Mouse (Mus musculus) retina, adult 2 months (tissue): Measurements from ENCODE around the gene Clip3.

Source experiments
- DNase-seq: peaks from one replicate; pipeline ENCODE4 v3.0.0-alpha.2; 2012; ENCODE audit warnings: low read depth, low spot score

Gene Clip3

GRCm38 (mm10) chr7:30291215-30292131, at the start of gene Clip3:
Clip3 (plus strand) TSS chr7:30291728.
- no peak for DNase-seq

DNA sequence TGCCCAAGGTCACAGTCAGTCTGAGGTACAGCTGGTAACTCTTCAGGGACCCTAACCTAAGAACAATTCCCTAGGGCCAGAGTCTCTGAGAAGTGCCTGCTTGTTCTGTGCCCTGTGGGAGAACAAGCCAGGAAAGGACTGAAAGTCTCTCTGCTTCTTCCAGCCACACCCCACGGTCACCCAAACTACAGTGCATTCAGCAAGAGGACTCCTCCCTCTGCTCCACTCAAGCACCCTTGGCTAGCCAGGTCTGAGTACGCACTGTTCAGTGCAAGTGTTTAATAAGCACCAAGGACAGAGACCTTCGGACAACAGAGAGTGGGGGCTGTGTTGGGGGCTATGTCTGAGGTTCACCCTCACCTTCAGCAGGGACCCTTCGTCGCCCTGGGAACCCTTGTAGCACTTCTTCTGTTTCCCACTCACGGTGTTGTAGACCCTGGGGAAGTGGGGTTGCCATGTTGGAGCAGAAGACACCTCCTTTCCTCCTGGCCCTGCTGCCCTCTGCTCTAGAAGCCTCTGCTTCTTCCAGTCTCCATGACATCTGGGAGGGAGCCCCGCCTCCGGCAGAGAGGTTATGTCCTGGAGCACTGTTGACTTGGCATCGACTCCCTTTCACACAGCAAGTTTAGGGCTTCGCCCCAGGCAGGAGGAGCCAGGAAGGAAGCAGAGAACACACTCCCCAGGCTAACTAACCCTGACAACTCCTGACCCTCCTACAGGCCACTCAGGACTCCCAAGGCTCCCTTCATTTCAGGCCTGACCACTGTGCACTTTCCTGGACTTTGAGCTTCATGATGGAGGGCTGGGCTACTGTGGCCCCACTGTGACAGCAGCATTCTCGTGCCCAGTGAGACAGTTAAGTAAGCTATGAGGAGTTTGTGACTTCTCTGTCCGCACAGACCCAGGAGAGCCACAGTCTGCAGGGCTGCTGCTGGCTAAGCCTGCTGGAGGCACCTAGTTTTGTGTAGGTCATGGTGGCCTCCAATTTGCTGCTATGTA, 39.3 kb upstream of the Clip3 start:
- no peak for DNase-seq

- DNase-seq = no peak
Measured at GRCm38 (mm10) chr7:30265041-30265440, 26.5 kb upstream of the Clip3 start.

- no peak for DNase-seq
Measured at GRCm38 (mm10) chr7:30265531-30265930, 26.0 kb upstream of the Clip3 start.

- no peak for DNase-seq
Measured at GRCm38 (mm10) chr7:30265935-30266334, 25.6 kb upstream of the Clip3 start.

- no peak for DNase-seq
Measured at GRCm38 (mm10) chr7:30266780-30267179, 24.7 kb upstream of the Clip3 start.

- DNase-seq = no peak
Measured at GRCm38 (mm10) chr7:30269641-30270040, 21.9 kb upstream of the Clip3 start.

- no peak for DNase-seq
Measured at GRCm38 (mm10) chr7:30274383-30274782, 17.1 kb upstream of the Clip3 start.

- DNase-seq = no peak
Measured at GRCm38 (mm10) chr7:30278911-30279310, 12.6 kb upstream of the Clip3 start.

DNA sequence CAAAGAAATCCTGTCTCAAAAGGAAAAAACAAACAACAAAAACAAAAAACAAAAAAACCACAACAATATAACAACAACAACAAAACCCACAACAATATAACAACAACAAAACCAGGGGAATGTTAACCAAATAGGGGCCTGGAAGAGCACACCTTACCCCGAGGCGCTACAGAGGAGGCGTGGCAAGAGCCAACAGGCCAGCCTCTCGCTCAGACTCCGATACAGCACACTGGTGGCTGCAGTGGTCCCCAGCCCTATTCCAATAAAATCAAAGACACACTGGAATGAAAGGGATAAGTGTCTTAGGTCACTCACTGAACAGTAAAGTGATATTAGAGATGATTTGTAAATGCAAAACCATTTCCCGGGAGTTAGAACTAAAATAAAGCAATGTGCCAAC, 12.0 kb upstream of the Clip3 start:
- DNase-seq = no peak

DNA sequence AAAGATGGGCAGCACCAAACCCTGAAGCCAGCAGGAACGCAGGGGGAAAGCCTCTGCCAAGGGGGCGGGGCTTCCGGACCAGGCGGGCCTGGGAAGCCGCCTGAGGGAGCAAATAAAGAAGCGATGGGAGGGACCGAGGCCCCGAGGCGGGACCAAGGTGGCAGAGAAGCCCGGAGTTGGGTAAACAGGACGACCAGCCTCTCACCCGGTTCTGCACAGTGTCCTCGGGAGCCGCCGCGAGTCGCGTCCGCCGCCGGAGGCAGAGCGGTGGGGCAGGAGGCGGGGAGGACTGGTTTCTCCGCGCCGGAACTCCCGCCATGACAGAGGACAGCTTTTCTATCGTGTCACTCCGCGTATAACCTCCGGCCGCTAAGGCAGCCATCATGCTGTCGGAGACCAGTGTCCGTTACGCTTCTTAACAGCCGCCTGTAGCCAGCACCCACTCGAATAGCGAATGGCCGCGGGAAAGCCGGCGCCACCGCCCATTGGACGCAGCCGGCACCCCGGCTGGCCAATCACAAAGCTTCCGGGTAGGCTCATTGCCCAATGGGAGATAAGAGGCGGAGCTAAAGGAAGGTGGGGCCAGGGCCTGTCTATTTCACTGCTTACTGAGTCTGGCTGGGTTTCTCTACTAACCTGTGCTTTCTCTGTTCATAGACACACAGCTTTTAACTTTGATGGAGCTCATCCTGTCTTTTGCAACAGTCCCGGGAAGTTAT, 11.4 kb upstream of the Clip3 start, which contains the start of the genes Thap8 and Wdr62:
Gene Thap8 (plus strand): TSS at position 144 of the 719 bp plus-strand sequence.
Gene Wdr62 (minus strand): TSS at position 469 of the 719 bp plus-strand sequence.
- peak; percentile 76 for DNase-seq

DNA sequence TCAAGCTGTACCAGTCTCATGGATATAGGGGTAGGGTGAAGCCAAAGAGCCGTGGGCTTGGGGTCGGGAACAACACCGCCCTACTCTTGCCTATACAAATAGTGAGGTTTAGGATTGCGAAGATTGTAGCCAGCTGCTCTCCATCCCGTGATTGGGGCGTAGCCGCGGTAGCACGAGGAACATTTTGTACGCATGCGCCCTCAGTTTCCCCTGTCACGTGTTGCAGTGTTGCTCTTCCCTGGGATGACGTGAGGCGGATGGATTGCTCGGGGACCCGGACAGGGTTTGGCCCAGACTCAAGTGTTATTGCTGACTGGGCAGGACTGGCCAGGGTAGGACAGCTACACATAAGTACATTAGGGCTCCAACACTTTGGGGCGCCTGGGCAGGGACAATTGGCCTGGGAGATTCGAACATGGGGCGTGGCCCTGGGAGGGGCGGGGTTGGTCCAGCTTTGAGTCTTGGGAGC, 10.8 kb upstream of the Clip3 start:
- peak; percentile 59 for DNase-seq

GRCm38 (mm10) chr7:30281522-30281921, 10.0 kb upstream of the Clip3 start:
- no peak for DNase-seq

- DNase-seq = no peak
Measured at GRCm38 (mm10) chr7:30282740-30283139, 8.8 kb upstream of the Clip3 start.

DNA sequence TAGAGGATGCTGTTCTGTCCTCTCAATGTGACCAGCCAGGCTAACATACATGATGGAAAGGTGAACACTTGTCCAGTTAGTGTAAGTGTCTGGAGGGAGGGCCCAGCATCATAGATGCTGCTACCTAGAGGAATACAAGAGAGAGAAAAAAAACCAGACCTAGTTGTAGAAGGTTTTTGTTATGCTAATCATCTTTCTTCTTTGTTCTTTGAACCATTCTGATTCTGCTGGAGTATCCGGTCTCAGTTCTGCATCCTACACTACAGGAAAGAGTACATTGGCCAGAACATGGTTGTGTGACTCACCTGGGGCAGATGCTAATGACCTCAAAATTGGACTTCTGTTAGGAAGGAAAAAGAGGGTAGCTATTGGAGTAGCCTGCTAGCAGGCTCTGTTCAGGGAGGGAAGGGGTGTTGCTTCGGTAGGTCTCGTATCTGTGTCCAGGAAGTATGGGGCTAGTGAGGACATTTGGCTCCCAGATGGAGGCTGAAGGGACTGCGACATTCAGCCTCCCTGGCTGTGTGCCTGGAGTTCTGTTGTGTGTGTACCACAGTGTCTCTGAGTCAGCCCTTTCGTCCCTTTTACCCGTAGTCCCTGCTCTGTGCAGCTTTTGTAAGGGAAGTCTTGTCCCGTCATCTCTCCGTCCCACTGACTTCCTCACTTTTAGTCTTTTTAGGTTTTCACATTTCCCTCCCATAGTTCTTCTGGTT, 4.7 kb upstream of the Clip3 start:
- DNase-seq = no peak

DNA sequence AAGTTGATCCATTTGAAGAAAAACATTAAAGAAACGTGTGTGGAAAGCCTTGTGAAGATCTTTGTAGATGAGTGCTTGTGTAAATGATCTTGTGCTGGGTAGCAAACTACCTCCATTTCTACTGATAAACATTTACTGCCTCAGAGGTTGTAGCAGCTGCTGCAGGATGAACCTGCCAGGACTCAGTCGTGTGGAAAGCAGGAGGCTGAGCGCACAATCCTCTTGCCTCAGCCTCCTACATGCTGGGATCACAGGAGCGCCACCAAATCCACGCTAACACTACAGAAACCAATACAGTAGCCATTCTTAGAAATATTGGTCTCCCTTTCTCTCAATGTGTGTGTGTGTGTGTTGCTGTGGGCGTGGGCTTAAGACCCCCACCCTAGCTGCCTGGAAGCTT, 3.5 kb upstream of the Clip3 start:
- DNase-seq = no peak

GRCm38 (mm10) chr7:30289071-30289713, 2.3 kb upstream of the Clip3 start:
- no peak for DNase-seq

GRCm38 (mm10) chr7:30289714-30290399, 1.7 kb upstream of the Clip3 start:
- no peak for DNase-seq

DNA sequence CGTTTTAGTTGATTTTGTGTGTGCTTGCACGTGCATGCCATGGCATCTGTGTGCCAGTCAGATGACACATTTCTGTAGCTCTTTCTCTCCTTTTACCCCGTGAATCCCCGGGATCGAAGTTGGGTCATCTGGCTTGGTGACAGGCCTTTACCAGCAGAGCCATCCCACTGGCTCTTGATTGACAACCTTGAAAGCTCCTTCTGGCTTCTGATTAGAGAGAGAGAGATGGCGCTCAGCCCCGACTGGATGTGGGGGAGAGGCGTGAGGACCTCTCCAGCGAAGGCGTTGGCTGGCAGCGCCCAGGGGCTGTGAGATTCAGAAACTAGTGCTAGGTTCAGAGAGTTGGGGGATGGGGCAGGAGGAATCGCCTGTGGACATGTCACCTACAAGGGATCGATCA, 2.3 kb downstream of the Clip3 start:
- no peak for DNase-seq

- DNase-seq = no peak
Measured at GRCm38 (mm10) chr7:30294296-30294695, 2.8 kb downstream of the Clip3 start.
